Mouse (Mus musculus) testis, adult 2 months (tissue): ENCODE data around the gene Arhgef28.

Experiments
- CTCF ChIP-seq: fragments of 200-500 bp; IDR thresholded peaks from 2 replicates; pipeline ENCODE4 v1.5.1; 2012; ENCODE audit warnings: low read depth, mild to moderate bottlenecking, inconsistent platforms, low read length, moderate library complexity; ENCODE audit not compliant: control insufficient read depth, insufficient read depth, insufficient replicate concordance
- POLR2A ChIP-seq: fragments of 200-500 bp; IDR thresholded peaks from 2 replicates; pipeline ENCODE4 v1.6.1; 2012; ENCODE audit warnings: low read depth, mild to moderate bottlenecking, inconsistent platforms, low read length, moderate library complexity; ENCODE audit not compliant: control insufficient read depth

DNA sequence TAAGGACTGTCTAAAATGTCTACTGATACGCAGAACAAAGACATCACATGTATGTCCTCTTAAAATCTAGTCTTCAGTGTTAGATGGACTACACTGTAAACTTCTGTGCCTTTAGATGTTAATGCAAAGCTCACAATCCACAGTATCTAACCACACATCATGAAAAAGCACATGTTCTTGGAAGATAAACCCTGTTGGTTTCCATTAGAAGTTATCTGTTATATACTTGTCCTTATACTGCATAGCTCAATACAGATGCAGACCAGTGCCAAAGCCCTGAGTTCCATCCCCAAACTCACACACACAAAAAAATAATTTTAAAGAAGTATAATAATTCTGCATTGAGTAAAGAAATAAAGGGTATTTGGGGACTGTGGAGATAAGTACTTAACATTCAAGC, 18.3 kb downstream of the Arhgef28 start:
- no peak for TF ChIP-seq CTCF
- TF ChIP-seq POLR2A, result no peak
